Mouse (Mus musculus): ENCODE measurements around the gene Smyd3. TPM values are rescaled to one million over a fixed set of nuclear protein-coding genes. Genes with fewer than 3 reads are reported as not detected.

Smyd3 gene
- total RNA-seq, 2 experiments from 2014 or later: 13.6 to 14.0 TPM

GRCm38 (mm10) chr1:179236217-179236840 lies 281.5 kb downstream of the Smyd3 start:
- DNase-seq (ENCODE audit: low spot score in 2 of 2): no peak

- peak; percentile 18 to 40 for DNase-seq (ENCODE audit: low spot score in 2 of 2)
Measured at GRCm38 (mm10) chr1:179231777-179232661, 285.8 kb downstream of the Smyd3 start.

- no peak for DNase-seq (ENCODE audit: low spot score in 2 of 2)
Measured at GRCm38 (mm10) chr1:179229515-179229914, 288.3 kb downstream of the Smyd3 start.

GRCm38 (mm10) chr1:179220290-179220689 lies 297.6 kb downstream of the Smyd3 start:
- no peak for DNase-seq (ENCODE audit: low spot score in 2 of 2)

- no peak for DNase-seq (ENCODE audit: low spot score in 2 of 2)
Measured at GRCm38 (mm10) chr1:179218061-179218460, 299.8 kb downstream of the Smyd3 start.

GRCm38 (mm10) chr1:179217036-179217435 lies 300.8 kb downstream of the Smyd3 start:
- DNase-seq (ENCODE audit: low spot score in 2 of 2): no peak

GRCm38 (mm10) chr1:179213381-179213780 lies 304.5 kb downstream of the Smyd3 start:
- no peak for DNase-seq (ENCODE audit: low spot score in 2 of 2)

GRCm38 (mm10) chr1:179212295-179212694 lies 305.5 kb downstream of the Smyd3 start:
- DNase-seq (ENCODE audit: low spot score in 2 of 2): no peak

GRCm38 (mm10) chr1:179211313-179211712 lies 306.5 kb downstream of the Smyd3 start:
- no peak for DNase-seq (ENCODE audit: low spot score in 2 of 2)

GRCm38 (mm10) chr1:179207846-179208595 lies 309.8 kb downstream of the Smyd3 start:
- no peak for DNase-seq (ENCODE audit: low spot score in 2 of 2)

GRCm38 (mm10) chr1:179207180-179207741 lies 310.6 kb downstream of the Smyd3 start:
- DNase-seq (ENCODE audit: low spot score in 2 of 2): no peak

GRCm38 (mm10) chr1:179198517-179199200 lies 319.2 kb downstream of the Smyd3 start:
- no peak for DNase-seq (ENCODE audit: low spot score in 2 of 2)

- DNase-seq (ENCODE audit: low spot score in 2 of 2): no peak
Measured at GRCm38 (mm10) chr1:179197821-179198516, 319.9 kb downstream of the Smyd3 start.

- DNase-seq (ENCODE audit: low spot score in 2 of 2): no peak
Measured at GRCm38 (mm10) chr1:179197156-179197555, 320.7 kb downstream of the Smyd3 start.

GRCm38 (mm10) chr1:179196422-179196821 lies 321.4 kb downstream of the Smyd3 start:
- no peak for DNase-seq (ENCODE audit: low spot score in 2 of 2)

- no peak for DNase-seq (ENCODE audit: low spot score in 2 of 2)
Measured at GRCm38 (mm10) chr1:179192781-179193180, 325.1 kb downstream of the Smyd3 start.

GRCm38 (mm10) chr1:179190837-179191236 lies 327.0 kb downstream of the Smyd3 start:
- DNase-seq (ENCODE audit: low spot score in 2 of 2): no peak

- no peak for DNase-seq (ENCODE audit: low spot score in 2 of 2)
Measured at GRCm38 (mm10) chr1:179187171-179187570, 330.7 kb downstream of the Smyd3 start.

GRCm38 (mm10) chr1:179184631-179185030 lies 333.2 kb downstream of the Smyd3 start:
- no peak for DNase-seq (ENCODE audit: low spot score in 2 of 2)

- no peak for DNase-seq (ENCODE audit: low spot score in 2 of 2)
Measured at GRCm38 (mm10) chr1:179183499-179183898, 334.3 kb downstream of the Smyd3 start.
